Mouse (Mus musculus) embryonic fibroblast, embryonic 13.5 days (primary cell): ENCODE results near the gene Cd34.

Experiments used
- CTCF ChIP-seq: IDR thresholded peaks from 2 replicates; pipeline ENCODE4 v1.5.1; 2011; ENCODE audit warnings: mild to moderate bottlenecking, control low read depth, low read length, moderate library complexity, borderline replicate concordance; ENCODE audit not compliant: insufficient read depth
- POLR2A ChIP-seq: IDR thresholded peaks from 2 replicates; pipeline ENCODE4 v1.6.1; 2011; ENCODE audit warnings: low read depth, mild to moderate bottlenecking, control low read depth, low read length, moderate library complexity

- TF ChIP-seq POLR2A (no peak), CTCF (no peak)
Observed at GRCm38 (mm10) chr1:194946467-194946866, 7.8 kb downstream of the Cd34 start.
